In genomic region chr4:150255181-150255580, GRCm38 (mm10) we compare ENCODE assay signal across 25 mouse cellular contexts. TPM values are rescaled to one million over a fixed set of nuclear protein-coding genes. Genes with fewer than 3 reads are reported as not detected.
DNase-seq lines count a peak whose midpoint lies in the region; ATAC-seq and TF ChIP-seq lines count a peak whose summit lies in the region.
"Had no signal": no experiment of that assay in that cellular context is flagged by ENCODE, and none has a peak within 500 bp of the region (broad histone marks: within the 10 kb centered on the region; RNA-seq: fewer than 3 reads in every experiment).

No protein-coding gene starts in this region.

- no peak overlapping the region for H3K4me2 ChIP-seq in kidney, embryonic 14.5 days (replicated peaks; ENCODE audit: low read depth, low read length)
- H3K4me2 ChIP-seq: embryonic facial prominence, embryonic 15.5 days; heart, embryonic 11.5 days; heart, embryonic 15.5 days had no signal

- H3K9ac ChIP-seq in kidney, embryonic 14.5 days (ENCODE audit: low read depth, low read length): no peak overlapping the region
- H3K9ac ChIP-seq: embryonic facial prominence, embryonic 15.5 days; heart, embryonic 15.5 days had no signal

- H3K27ac ChIP-seq in heart, embryonic 10.5 days: no peak overlapping the region
- no peak overlapping the region for H3K27ac ChIP-seq in layer of hippocampus, adult 2 months
- no peak overlapping the region for H3K27ac ChIP-seq in kidney, embryonic 14.5 days (ENCODE audit: low read depth, low read length)
- H3K27ac ChIP-seq: embryonic facial prominence, embryonic 15.5 days; forebrain, embryonic 10.5 days; heart, embryonic 15.5 days had no signal

- no peak overlapping the region for H3K4me3 ChIP-seq in heart, embryonic 10.5 days
- no peak overlapping the region for H3K4me3 ChIP-seq in layer of hippocampus, adult 2 months
- no peak overlapping the region for H3K4me3 ChIP-seq in kidney, embryonic 14.5 days (ENCODE audit: low read length)
- H3K4me3 ChIP-seq: embryonic facial prominence, embryonic 15.5 days; erythroblast, embryonic 14.5 days; forebrain, embryonic 10.5 days; heart, embryonic 15.5 days had no signal

- H3K27me3 ChIP-seq in heart, embryonic 10.5 days (ENCODE audit: insufficient read depth, poor library complexity, severe bottlenecking): no peaks in the 10 kb centered on the region
- H3K27me3 ChIP-seq in kidney, embryonic 14.5 days (ENCODE audit: control insufficient read depth, insufficient read depth, low read length): no peaks in the 10 kb centered on the region
- H3K27me3 ChIP-seq: embryonic facial prominence, embryonic 15.5 days; heart, embryonic 15.5 days; Patski had no signal

- H3K9me3 ChIP-seq in heart, embryonic 10.5 days: no peaks in the 10 kb centered on the region
- no peaks in the 10 kb centered on the region for H3K9me3 ChIP-seq in kidney, embryonic 14.5 days (ENCODE audit: control insufficient read depth, low read length)
- H3K9me3 ChIP-seq: embryonic facial prominence, embryonic 15.5 days; forebrain, embryonic 10.5 days; heart, embryonic 15.5 days had no signal

- peaks cover 53% of the 10 kb centered on the region for H3K36me3 ChIP-seq in heart, embryonic 10.5 days
- peaks cover 9% of the 10 kb centered on the region; the same call in 1 of the 2 replicates for H3K36me3 ChIP-seq in kidney, embryonic 14.5 days (ENCODE audit: control insufficient read depth, insufficient read depth, low read length)

- ATAC-seq in kidney, embryonic 14.5 days (ENCODE audit: low FRiP score, low TSS enrichment): no peak
- ATAC-seq: forebrain, embryonic 14.5 days; Patski had no signal

- WGBS in heart, embryonic 10.5 days: 86% methylated on average over 7 of the region's 7 CpGs
- WGBS in kidney, embryonic 14.5 days: 81% methylated on average over 7 of the region's 7 CpGs

- peaks cover 23% of the 10 kb centered on the region for H3K4me1 ChIP-seq in heart, embryonic 10.5 days
- peaks cover 11% of the 10 kb centered on the region for H3K4me1 ChIP-seq in kidney, embryonic 14.5 days (ENCODE audit: control insufficient read depth, insufficient read depth, low read length)

- peak; percentile 35; the same call in 1 of the 2 replicates for TF ChIP-seq CTCF in layer of hippocampus, adult 2 months (conservative IDR thresholded peaks at IDR 0.05)

- peak; percentile 67 for DNase-seq in heart, adult 11 months
- no peak for DNase-seq in heart, embryonic 10.5 days (ENCODE audit: low spot score)
- no peak for DNase-seq in layer of hippocampus, adult 2 months (ENCODE audit: low spot score in 2 of 2)
- DNase-seq in layer of hippocampus, postnatal 36 days: no peak
- peak; percentile 14 for DNase-seq in ZHBTc4 (ENCODE audit: low read depth, low spot score)
- no peak for DNase-seq in spleen, adult 12 weeks (ENCODE audit: low spot score)
- DNase-seq: adrenal gland, adult 2 months; adrenal gland, postnatal 25 days; embryo, embryonic 11 days; gastrocnemius, postnatal 36 days; heart, adult 18-20 months; heart, postnatal 14 days had no signal

RNA-seq across cellular contexts. Expression of gene Eno1, which starts 18.7 kb away (rescaled TPM):
- 3,222 and 3,587 TPM in 2 replicates for polyA plus RNA-seq in heart, embryonic 10.5 days (2016; fragmentation: Nextera tagmentation; extraction: Ambion mirVana)
- 100 to 1,000 TPM; 416 to 423 TPM for total RNA-seq in layer of hippocampus, adult 2 months (2021)
- 100 to 1,000 TPM; 415 to 417 TPM for total RNA-seq in layer of hippocampus, postnatal 36 days (2021)
- polyA plus RNA-seq in kidney, embryonic 14.5 days (2014; fragmentation: Nextera tagmentation; extraction: Ambion mirVana): 1,584 and 1,728 TPM in 2 replicates

RNA-seq across cellular contexts. Expression of gene Rere, which starts 26.3 kb away (rescaled TPM):
- polyA plus RNA-seq in heart, embryonic 10.5 days (2016; fragmentation: Nextera tagmentation; extraction: Ambion mirVana): 27.6 and 31.6 TPM in 2 replicates
- 100 to 1,000 TPM; 144 to 153 TPM for total RNA-seq in layer of hippocampus, adult 2 months (2021)
- total RNA-seq in layer of hippocampus, postnatal 36 days (2021): 100 to 1,000 TPM; 114 to 152 TPM
- polyA plus RNA-seq in kidney, embryonic 14.5 days (2014; fragmentation: Nextera tagmentation; extraction: Ambion mirVana): 31.2 and 49.9 TPM in 2 replicates

RNA-seq across cellular contexts. Expression of gene Car6, which starts 54.0 kb away (rescaled TPM):
- polyA plus RNA-seq in heart, embryonic 10.5 days (2016; fragmentation: Nextera tagmentation; extraction: Ambion mirVana): not detected in 2 replicates
- not detected for total RNA-seq in layer of hippocampus, adult 2 months (2021)
- under 1 TPM in 1 of 2 experiments, not detected in 1; 0.25 TPM for total RNA-seq in layer of hippocampus, postnatal 36 days (2021)
- polyA plus RNA-seq in kidney, embryonic 14.5 days (2014; fragmentation: Nextera tagmentation; extraction: Ambion mirVana): not detected in 2 replicates
- total RNA-seq: common myeloid progenitor, adult 5-6 weeks; gastrocnemius, adult 8-10 months; heart, postnatal 14 days; hematopoietic stem cell, adult 5-6 weeks; MEL had no signal
- polyA plus RNA-seq: adrenal gland, adult 2 months; erythroblast, embryonic 14.5 days; forebrain, embryonic 10.5 days; forebrain, embryonic 14.5 days; heart, embryonic 11.5 days; heart, embryonic 15.5 days; intestine, embryonic 14.5 days; Patski had no signal

Comparison
In these comparisons a context has a peak if more than half of its experiments do, and no peak if none do; other contexts are left out.
1. DNase-seq: peak in heart, adult 11 months (single experiment) and ZHBTc4 (single experiment); none in heart, embryonic 10.5 days (single experiment), layer of hippocampus, adult 2 months (0 of 2), layer of hippocampus, postnatal 36 days (0 of 2) and spleen, adult 12 weeks (single experiment).